Mouse (Mus musculus): ENCODE data around the gene Gm26965.

- TF ChIP-seq CTCF (IDR thresholded peaks at IDR 0.05; ENCODE audit: low read depth) (no peak), EP300 (optimal IDR thresholded peaks at IDR 0.05) (no peak)
Observed at GRCm38 (mm10) chr13:67572591-67573189, 46.7 kb upstream of the Gm26965 start.
